Mouse (Mus musculus): ENCODE measurements around the gene Trio. TPM values are rescaled to one million over a fixed set of nuclear protein-coding genes. Genes with fewer than 3 reads are reported as not detected.

The Trio gene
- 10 to 100 TPM; 26.4 to 32.8 TPM for total RNA-seq (2021)
- long read RNA-seq, experiment 1, partial matches to known transcripts: 3 of 5 reads
- long read RNA-seq, experiment 1, other reads (novel, unspliced or antisense): 2 of 5 reads
- long read RNA-seq, experiment 2, partial matches to known transcripts: 1 of 2 reads
- long read RNA-seq, experiment 2, other reads (novel, unspliced or antisense): 1 of 2 reads

- intact Hi-C loops (cut with DNase I): loop anchor here (2.0 to 5.0 kb wide), 2 partner anchors 42 to 107 kb away; no protein-coding TSS in a partner anchor
- peak; percentile 96 to 97 for DNase-seq
Measured at GRCm38 (mm10) chr15:28025447-28026166, at the start of gene Trio. Gene Trio, minus strand, starts transcription at chr15:28025848.

GRCm38 (mm10) chr15:28074416-28074970, 48.8 kb upstream of the Trio start:
- no peak for DNase-seq
- intact Hi-C loops (cut with DNase I): no loop called here

GRCm38 (mm10) chr15:28071601-28072000, 46.0 kb upstream of the Trio start:
- DNase-seq: no peak
- intact Hi-C loops (cut with DNase I): no loop called here

DNA sequence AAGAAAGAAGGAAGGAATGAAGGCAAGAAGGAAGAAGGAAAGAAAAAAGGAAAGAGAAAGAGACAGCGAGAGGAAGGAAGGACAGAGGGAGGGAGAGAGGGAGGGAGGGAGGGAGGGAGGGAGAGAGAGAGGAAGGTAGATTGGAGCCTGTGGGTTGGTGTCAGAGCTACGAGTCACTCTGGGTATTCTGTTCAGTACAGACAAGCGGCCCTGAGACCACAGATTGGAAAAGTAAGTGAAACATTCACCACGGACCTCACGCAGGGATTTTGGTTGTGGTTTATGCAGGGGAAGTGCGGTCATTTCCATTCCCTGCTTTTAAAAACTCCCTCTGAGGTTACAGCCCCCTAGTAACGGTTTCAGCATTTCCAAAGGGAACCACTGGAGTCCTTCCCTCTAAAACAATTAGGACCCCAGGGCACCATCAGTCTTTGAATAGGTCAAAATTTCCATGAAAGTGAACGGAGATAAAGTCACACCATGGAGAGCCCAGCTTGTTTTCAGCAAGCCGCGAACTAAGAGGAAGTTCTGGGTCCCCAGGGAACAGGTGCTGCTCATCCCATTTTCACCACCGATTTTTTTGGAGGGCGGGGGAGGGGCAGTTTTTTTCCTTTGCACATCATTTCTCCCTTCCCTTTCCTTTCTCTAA, 45.2 kb upstream of the Trio start:
- intact Hi-C loops (cut with DNase I): no loop called here
- DNase-seq: no peak

DNA sequence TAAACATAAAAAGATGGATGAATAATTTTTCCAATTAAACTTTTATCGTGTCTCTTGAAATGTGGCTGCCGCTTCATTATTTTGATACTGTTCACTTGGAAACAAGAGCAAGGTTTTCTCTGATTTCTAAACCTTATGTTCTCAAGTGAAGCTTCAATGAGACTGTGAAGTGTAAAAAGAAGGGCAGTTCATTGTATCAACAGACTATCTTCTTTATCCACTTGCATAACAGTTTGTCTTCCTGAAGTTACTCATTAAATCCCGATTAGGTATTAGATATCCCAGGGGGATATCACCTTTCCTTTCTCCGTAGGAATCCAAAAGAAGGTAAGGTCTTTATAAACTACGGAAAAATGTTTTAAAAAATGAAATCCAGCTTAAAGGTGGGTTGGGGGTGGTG, 44.6 kb upstream of the Trio start:
- intact Hi-C loops (cut with DNase I): no loop called here
- no peak for DNase-seq

GRCm38 (mm10) chr15:28067373-28067772, 41.7 kb upstream of the Trio start:
- intact Hi-C loops (cut with DNase I): loop anchor here (2.0 to 5.0 kb wide), 2 partner anchors 40 to 149 kb away; partner anchors contain the start of gene Trio
- DNase-seq: no peak

DNA sequence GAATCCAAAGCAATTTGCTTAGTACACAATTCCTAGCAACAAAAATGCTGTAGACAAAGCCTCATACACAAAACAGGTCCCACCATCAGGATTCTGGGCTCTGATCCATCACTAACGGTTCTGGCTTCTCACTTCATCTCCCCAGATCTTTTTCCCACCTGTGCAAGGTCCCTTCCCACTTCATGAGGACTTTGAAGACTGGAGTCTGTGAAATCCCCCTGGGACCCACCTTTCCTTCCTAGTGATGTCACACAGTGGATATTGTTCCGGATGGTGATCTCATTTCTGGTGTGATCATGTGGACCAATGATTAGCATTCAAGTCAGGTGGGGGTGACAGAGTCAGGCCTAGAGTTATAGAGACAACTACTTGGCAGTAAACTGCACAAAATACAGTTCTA, 40.8 kb upstream of the Trio start:
- intact Hi-C loops (cut with DNase I): loop anchor here (2.0 to 5.0 kb wide), 2 partner anchors 39 to 148 kb away; partner anchors contain the start of gene Trio
- no peak for DNase-seq

DNA sequence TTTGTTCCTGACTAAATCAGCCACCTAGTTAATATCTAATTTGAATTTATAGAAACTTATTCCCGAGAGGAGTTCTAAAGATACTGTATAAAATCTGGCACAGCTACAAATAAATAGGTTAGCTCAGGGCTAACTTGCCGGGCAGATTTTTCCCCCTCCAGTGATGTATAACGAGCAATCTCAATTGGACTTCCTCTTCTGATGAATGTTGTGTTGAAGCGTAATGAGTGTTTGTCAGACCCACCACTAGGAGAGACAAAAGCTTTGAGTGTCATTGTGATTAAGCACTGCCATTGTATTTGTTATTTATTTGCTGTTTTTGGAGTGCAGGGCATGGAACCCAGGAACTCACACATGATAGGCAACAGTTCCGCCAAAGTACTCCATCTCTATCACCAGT, 39.9 kb upstream of the Trio start:
- no peak for DNase-seq
- intact Hi-C loops (cut with DNase I): loop anchor here (5.0 kb wide), 1 partner anchor 38 kb away; the partner anchor contains the start of gene Trio

- intact Hi-C loops (cut with DNase I): loop anchor here (5.0 kb wide), 1 partner anchor 37 kb away; the partner anchor contains the start of gene Trio
- DNase-seq: no peak
Measured at GRCm38 (mm10) chr15:28064733-28065088, 39.1 kb upstream of the Trio start.

DNA sequence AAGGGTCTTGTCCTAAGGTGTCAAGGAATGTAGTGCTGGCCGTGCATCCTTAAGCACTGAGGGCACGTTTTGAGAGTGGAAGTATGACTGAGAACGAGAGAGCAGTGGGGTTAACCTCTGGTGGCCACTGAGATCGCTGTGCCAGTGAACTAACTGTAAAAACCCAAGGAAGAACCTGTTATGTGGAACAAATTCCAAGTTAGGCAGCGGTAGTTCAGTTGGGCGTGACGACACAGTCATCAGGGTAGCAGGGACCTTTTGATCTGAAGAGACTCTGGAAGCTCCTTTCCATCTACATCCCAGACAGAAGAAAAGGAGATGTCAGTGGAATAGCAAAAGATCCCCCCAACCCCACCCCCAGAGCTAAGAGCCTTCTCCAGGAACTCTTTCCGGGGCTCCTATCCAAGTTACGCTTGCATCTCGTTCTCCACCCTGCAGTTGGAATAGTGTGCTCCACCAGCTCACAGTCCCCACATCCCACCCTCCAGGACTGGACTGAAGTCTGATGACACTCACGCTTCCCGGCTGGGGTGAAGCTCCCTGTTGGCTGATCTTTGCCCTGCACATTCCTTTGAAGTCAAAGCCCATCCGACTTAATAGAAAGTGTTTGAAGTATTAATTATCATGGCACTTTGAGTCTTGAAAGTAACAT, 38.6 kb upstream of the Trio start:
- no peak for DNase-seq
- intact Hi-C loops (cut with DNase I): no loop called here

GRCm38 (mm10) chr15:28063466-28063865, 37.8 kb upstream of the Trio start:
- DNase-seq: no peak
- intact Hi-C loops (cut with DNase I): no loop called here

GRCm38 (mm10) chr15:28062016-28062415, 36.4 kb upstream of the Trio start:
- intact Hi-C loops (cut with DNase I): no loop called here
- DNase-seq: no peak

- intact Hi-C loops (cut with DNase I): no loop called here
- no peak for DNase-seq
Measured at GRCm38 (mm10) chr15:28060977-28061376, 35.3 kb upstream of the Trio start.

DNA sequence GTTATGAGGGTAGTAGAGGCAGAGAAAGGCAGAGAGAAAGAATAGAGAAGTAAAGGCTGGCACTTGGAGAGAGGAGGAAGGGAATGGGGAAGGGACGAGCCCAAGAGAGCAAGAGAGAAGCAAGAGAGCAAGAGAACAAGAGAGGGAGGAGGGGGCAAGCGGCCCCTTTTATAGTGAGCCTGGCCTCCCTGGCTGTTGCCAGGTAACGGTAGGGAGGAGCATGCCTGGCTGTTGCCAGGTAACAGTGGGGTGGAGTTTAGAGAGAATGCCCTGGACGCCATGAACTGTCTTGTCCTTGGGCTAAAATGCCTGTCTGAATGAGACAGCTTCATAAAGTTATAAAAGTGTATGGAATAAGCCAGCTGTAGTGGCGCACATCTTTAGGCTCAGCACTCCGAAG, 34.8 kb upstream of the Trio start:
- no peak for DNase-seq
- intact Hi-C loops (cut with DNase I): no loop called here

- no peak for DNase-seq
- intact Hi-C loops (cut with DNase I): no loop called here
Measured at GRCm38 (mm10) chr15:28057545-28057944, 31.9 kb upstream of the Trio start.

DNA sequence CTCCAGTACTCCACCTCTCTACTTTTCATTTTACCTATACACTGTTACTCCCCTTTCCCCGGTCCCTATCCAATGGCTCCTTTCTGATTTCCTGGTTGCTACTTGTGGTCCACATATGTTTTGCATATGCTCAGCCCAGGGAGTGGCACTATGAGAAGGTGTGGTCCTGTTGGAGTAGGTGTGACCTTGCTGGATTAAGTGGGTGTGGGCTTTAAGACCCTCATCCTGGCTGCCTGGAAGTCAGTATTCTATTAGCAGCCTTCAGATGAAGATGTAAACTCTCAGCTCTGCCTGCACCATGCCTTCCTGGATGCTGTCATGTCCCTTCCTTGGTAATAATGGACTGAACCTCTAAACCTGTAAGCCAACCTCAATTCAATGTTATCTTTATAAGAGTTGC, 29.1 kb upstream of the Trio start:
- intact Hi-C loops (cut with DNase I): no loop called here
- no peak for DNase-seq

- intact Hi-C loops (cut with DNase I): no loop called here
Measured at GRCm38 (mm10) chr15:28054111-28054510, 28.5 kb upstream of the Trio start.

GRCm38 (mm10) chr15:28053226-28053625, 27.6 kb upstream of the Trio start:
- intact Hi-C loops (cut with DNase I): no loop called here
- DNase-seq: no peak

More at GRCm38 (mm10) chr15:28054111-28054510, 28.5 kb upstream of the Trio start:
- DNase-seq: no peak

DNA sequence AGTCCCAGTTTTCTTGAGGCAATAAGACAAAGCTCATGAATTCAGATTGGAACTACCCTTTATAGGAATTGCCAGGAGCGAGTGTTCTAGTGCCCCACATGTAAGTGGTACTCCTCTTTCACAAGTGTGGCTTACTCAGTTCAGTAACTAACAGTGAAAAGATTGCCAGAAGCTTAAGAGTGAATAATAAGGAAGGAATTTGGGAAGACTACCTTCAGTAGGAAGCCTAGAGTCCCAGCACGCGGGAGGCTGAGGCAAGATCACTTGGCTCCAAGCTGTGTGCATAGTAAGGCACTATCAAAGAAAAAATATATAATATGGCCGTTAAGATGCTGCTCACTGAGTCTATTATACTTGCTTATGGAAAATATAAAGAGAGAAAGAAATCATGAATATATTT, 26.2 kb upstream of the Trio start:
- DNase-seq: no peak
- intact Hi-C loops (cut with DNase I): no loop called here

- intact Hi-C loops (cut with DNase I): no loop called here
Measured at GRCm38 (mm10) chr15:28051104-28051625, 25.5 kb upstream of the Trio start.

More at GRCm38 (mm10) chr15:28051104-28051625, 25.5 kb upstream of the Trio start:
- peak; percentile 14 to 45 for DNase-seq

Measured in gastrocnemius, postnatal 36 days (tissue).